Mouse (Mus musculus) C2C12 (cell line): ENCODE results near the gene Cul4a. TPM values are rescaled to one million over a fixed set of nuclear protein-coding genes. Genes with fewer than 3 reads are reported as not detected.
"Not testable (repeated sequence)": the region's sequence is repeated elsewhere in the genome, so short reads cannot be mapped to it uniquely, and the experiment has no call there.

Source experiments
- H3K27me3 ChIP-seq: one replicate; pipeline ENCODE4 v1.6.1; 2011; ENCODE audit not compliant: control insufficient read depth, insufficient read depth, insufficient read length
- H3K36me3 ChIP-seq: one replicate; pipeline ENCODE4 v1.6.1; 2011; ENCODE audit not compliant: control insufficient read depth, insufficient read depth
- H3K4me3 ChIP-seq: one replicate; pipeline ENCODE4 v1.5.1; 2011; ENCODE audit warnings: mild to moderate bottlenecking, control low read depth; ENCODE audit not compliant: poor library complexity, insufficient read depth, severe bottlenecking
- H3K79me2 ChIP-seq: one replicate; pipeline ENCODE4 v1.6.1; 2011; ENCODE audit not compliant: control insufficient read depth, insufficient read depth
- H3K79me3 ChIP-seq: one replicate; pipeline ENCODE4 v1.6.1; 2011; ENCODE audit warnings: low read depth, control low read depth
- H3ac ChIP-seq: one replicate; pipeline ENCODE3; 2011; ENCODE audit warnings: low read depth; ENCODE audit not compliant: control insufficient read depth, insufficient read length
- CEBPB ChIP-seq: IDR thresholded peaks from one replicate; pipeline ENCODE4 v1.6.1; 2011; ENCODE audit warnings: low read depth, mild to moderate bottlenecking, control low read depth, moderate library complexity
- CTCF ChIP-seq: IDR thresholded peaks from one replicate; pipeline ENCODE4 v1.5.1; 2011; ENCODE audit not compliant: control insufficient read depth, insufficient read depth, insufficient read length
- FOSL1 ChIP-seq: IDR thresholded peaks from one replicate; pipeline ENCODE4 v1.8.0; 2011; ENCODE audit warnings: mild to moderate bottlenecking, low read length; ENCODE audit not compliant: poor library complexity, insufficient read depth, severe bottlenecking
- MAX ChIP-seq: IDR thresholded peaks from one replicate; pipeline ENCODE4 v1.6.1; 2011; ENCODE audit warnings: mild to moderate bottlenecking, control low read depth
- MYOD1 ChIP-seq: IDR thresholded peaks from one replicate; pipeline ENCODE4 v1.6.1; 2011; ENCODE audit warnings: low read depth; ENCODE audit not compliant: control insufficient read depth, insufficient read length
- MYOG ChIP-seq: IDR thresholded peaks from one replicate; pipeline ENCODE4 v1.6.1; 2011; ENCODE audit not compliant: control insufficient read depth, insufficient read length; ENCODE audit errors: extremely low read depth
- USF1 ChIP-seq: IDR thresholded peaks from one replicate; pipeline ENCODE4 v1.6.1; 2011; ENCODE audit warnings: low read depth, mild to moderate bottlenecking, control low read depth, moderate library complexity
- polyA plus RNA-seq: library from polyadenylated mRNA; unstranded; fragments of >200 nt; fragmentation: generic; extraction: Trizol; gene quantifications from one replicate; pipeline ENCODE4 v1.2.1, GENCODE M21; 2012; ENCODE audit warnings: missing spikeins

Gene Cul4a
- polyA plus RNA-seq, 1 experiment = 37.3 TPM

DNA sequence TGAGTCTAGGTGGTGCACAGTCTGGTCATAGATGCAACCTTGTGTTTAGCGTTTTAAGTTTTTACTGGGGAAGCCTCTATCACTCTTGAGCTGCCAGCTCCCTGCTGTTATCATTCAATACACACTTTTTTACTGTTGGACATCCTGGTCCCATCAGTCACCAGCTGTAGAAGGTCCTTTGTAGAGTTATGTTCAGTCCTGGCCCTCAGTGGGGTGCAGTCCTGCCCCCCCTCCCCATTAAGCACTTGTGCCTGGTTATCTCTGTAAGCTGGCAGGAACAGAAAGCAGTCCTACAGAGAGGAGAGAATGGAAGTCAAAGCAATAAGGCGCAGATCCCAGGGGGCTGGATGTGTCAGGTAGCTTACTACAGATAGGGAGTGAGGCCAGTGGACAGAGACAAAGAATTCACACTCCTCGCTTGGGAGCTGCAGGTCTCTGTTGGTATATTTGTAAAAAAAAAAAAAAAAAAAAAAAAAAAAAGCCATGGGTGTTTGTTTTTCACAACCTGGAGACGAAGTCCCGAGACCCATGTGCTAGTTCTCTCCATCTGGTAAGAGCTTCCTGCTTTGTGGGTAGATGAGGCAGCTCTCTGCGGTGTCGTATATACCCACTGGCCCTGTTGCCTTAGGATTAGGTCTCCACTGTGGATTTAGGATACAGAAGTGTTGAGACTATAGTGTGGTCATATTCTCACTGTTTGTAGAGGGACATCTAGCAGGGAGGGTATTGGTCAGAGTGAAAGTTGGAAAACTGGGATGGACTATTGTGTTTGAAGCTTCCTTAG lies 15.7 kb downstream of the Cul4a start:
- no peak overlapping the region for H3ac ChIP-seq
- TF ChIP-seq CTCF (no peak), FOSL1 (no peak), MYOG (no peak), USF1 (no peak), MYOD1 (no peak), MAX (no peak), CEBPB (no peak)
- peaks cover 24% of the 10 kb centered on the region for H3K36me3 ChIP-seq
- no peaks in the 10 kb centered on the region for H3K79me3 ChIP-seq
- H3K79me2 ChIP-seq = no peaks in the 10 kb centered on the region
- no peak overlapping the region for H3K4me3 ChIP-seq
- H3K27me3 ChIP-seq = no peaks in the 10 kb centered on the region

DNA sequence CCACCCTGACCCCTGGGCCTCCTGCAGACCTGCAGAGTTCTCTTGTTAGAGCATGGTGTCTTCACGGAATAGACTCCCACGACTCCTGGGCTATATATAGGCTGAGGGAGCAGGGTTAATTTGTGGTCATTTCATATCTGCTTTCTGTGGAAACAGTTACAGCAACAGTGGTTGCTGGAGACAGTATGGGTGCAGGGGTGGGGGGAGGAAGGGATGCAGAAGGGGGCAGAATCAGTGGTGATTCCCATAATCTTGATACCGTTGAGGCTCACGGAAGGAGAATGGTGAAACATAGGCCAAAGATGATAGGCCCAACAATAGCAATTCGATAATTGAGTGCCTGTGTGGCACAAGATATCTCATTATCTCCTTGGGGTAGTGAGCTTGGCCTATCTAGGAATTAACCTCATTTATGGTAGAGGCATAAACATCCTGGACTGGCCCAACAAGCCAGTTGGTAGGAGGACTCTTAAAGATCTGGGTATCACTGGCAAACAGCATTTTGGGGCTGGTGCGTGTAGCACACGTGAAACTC lies 17.5 kb downstream of the Cul4a start:
- no peak overlapping the region for H3ac ChIP-seq
- no peaks in the 10 kb centered on the region for H3K27me3 ChIP-seq
- no peak for TF ChIP-seq FOSL1
- H3K36me3 ChIP-seq = peaks cover 32% of the 10 kb centered on the region
- H3K4me3 ChIP-seq = no peak overlapping the region
- H3K79me3 ChIP-seq = no peaks in the 10 kb centered on the region
- H3K79me2 ChIP-seq = no peaks in the 10 kb centered on the region

GRCm38 (mm10) chr8:13124897-13125296 lies 19.5 kb downstream of the Cul4a start:
- Histone ChIP-seq H3K27me3 (no peaks in the 10 kb centered on the region), H3K36me3 (peaks cover 41% of the 10 kb centered on the region), H3ac (no peak overlapping the region), H3K4me3 (no peak overlapping the region), H3K79me2 (no peaks in the 10 kb centered on the region), H3K79me3 (no peaks in the 10 kb centered on the region)
- TF ChIP-seq MYOG (no peak), CTCF (no peak), CEBPB (no peak), MAX (no peak), FOSL1 (no peak), USF1 (no peak), MYOD1 (no peak)

- H3K36me3 ChIP-seq = peaks cover 67% of the 10 kb centered on the region
- not testable (repeated sequence) for H3K79me2 ChIP-seq, H3K4me3 ChIP-seq, H3K79me3 ChIP-seq, H3K27me3 ChIP-seq, H3ac ChIP-seq
Measured at GRCm38 (mm10) chr8:13132220-13132619, 26.8 kb downstream of the Cul4a start.

DNA sequence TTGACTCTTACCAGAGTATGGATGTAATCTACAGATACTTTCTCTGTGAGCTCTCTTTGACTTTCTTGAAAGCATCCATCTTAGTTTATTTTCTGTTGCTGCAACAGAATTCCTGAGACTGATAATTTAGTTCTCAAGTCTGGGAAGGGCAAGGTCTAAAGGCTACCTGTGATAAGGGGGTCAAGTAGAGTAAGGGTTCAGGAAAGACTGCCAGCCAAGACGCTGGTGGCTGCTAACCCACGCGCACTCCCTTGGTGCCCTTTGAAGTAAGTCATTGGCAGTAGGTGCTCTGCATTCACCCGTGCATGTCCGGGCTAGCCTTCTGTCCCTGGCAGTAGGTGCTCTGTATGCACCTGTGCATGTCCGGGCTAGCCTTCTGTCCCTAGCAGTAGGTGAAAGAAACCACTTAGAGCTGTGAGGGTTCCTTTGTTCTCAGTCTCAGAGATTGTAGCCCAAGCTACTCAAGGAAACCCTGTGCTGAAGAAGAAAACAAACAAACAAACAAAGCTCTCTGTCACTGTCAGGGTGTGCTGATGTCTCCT lies 34.3 kb downstream of the Cul4a start:
- H3ac ChIP-seq = no peak overlapping the region
- no peaks in the 10 kb centered on the region for H3K27me3 ChIP-seq
- no peak overlapping the region for H3K4me3 ChIP-seq
- TF ChIP-seq MYOG (no peak), FOSL1 (no peak), MAX (no peak), CEBPB (no peak), USF1 (no peak), CTCF (no peak), MYOD1 (no peak)
- no peaks in the 10 kb centered on the region for H3K79me2 ChIP-seq
- H3K36me3 ChIP-seq = peaks cover 74% of the 10 kb centered on the region
- H3K79me3 ChIP-seq = no peaks in the 10 kb centered on the region

DNA sequence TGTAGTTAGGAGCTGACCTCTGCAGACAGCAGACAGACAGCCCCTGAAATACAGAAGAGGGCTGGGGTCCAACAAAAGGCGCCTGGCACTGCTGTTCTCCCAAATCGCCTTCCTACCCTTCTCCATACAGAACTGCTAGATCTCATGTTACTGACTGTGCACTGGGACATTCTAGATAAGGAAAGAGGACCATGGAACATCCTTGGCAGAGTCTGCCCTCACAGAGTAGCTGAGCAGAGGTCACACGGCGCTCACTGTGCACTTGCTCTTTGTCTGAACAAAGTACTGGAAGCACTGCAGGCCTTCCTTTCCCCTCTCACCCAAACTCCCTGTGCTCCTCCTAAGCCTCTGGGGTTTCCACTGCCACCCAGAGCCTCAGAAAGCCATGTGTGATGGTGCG lies 36.3 kb downstream of the Cul4a start:
- no peaks in the 10 kb centered on the region for H3K79me3 ChIP-seq
- H3K36me3 ChIP-seq = peaks cover 79% of the 10 kb centered on the region
- no peaks in the 10 kb centered on the region for H3K27me3 ChIP-seq
- no peak overlapping the region for H3K4me3 ChIP-seq
- no peaks in the 10 kb centered on the region for H3K79me2 ChIP-seq
- no peak for TF ChIP-seq USF1
- no peak for TF ChIP-seq MYOG
- H3ac ChIP-seq = no peak overlapping the region
